Mouse (Mus musculus) testis, adult 2 months (tissue): ENCODE measurements at regions not wholly inside any gene's neighbourhood (a gene's known extent, or its start where the extent isn't known, plus 50 kb on each side); places are given as distances from the start of the nearest gene placed in this dataset.
A peak's percentile ranks its signal among the peaks of the same experiment; 100 is the strongest.

ENCODE experiments used
- H3K27ac ChIP-seq: fragments of 200-500 bp; 2 replicates; pipeline ENCODE4 v1.5.1; 2012; ENCODE audit warnings: low read depth, low read length; ENCODE audit not compliant: control insufficient read depth, insufficient read depth
- H3K27me3 ChIP-seq: fragments of 200-500 bp; 2 replicates; pipeline ENCODE4 v1.6.1; 2012; ENCODE audit warnings: mild to moderate bottlenecking, low read length, moderate library complexity; ENCODE audit not compliant: control insufficient read depth, insufficient read depth
- H3K36me3 ChIP-seq: fragments of 200-500 bp; 2 replicates; pipeline ENCODE4 v1.6.1; 2012; ENCODE audit warnings: mild to moderate bottlenecking, low read length; ENCODE audit not compliant: control insufficient read depth, insufficient read depth
- H3K4me1 ChIP-seq: fragments of 200-500 bp; 2 replicates; pipeline ENCODE4 v1.6.1; 2012; ENCODE audit warnings: low read length; ENCODE audit not compliant: control insufficient read depth, insufficient read depth
- H3K4me3 ChIP-seq: fragments of 200-500 bp; 2 replicates; pipeline ENCODE4 v1.5.1; 2012; ENCODE audit warnings: low read depth, mild to moderate bottlenecking, low read length, moderate library complexity, mixed read lengths; ENCODE audit not compliant: control insufficient read depth
- CTCF ChIP-seq: fragments of 200-500 bp; IDR thresholded peaks from 2 replicates; pipeline ENCODE4 v1.5.1; 2012; ENCODE audit warnings: low read depth, mild to moderate bottlenecking, inconsistent platforms, low read length, moderate library complexity; ENCODE audit not compliant: control insufficient read depth, insufficient read depth, insufficient replicate concordance
- POLR2A ChIP-seq: fragments of 200-500 bp; IDR thresholded peaks from 2 replicates; pipeline ENCODE4 v1.6.1; 2012; ENCODE audit warnings: low read depth, mild to moderate bottlenecking, inconsistent platforms, low read length, moderate library complexity; ENCODE audit not compliant: control insufficient read depth

DNA sequence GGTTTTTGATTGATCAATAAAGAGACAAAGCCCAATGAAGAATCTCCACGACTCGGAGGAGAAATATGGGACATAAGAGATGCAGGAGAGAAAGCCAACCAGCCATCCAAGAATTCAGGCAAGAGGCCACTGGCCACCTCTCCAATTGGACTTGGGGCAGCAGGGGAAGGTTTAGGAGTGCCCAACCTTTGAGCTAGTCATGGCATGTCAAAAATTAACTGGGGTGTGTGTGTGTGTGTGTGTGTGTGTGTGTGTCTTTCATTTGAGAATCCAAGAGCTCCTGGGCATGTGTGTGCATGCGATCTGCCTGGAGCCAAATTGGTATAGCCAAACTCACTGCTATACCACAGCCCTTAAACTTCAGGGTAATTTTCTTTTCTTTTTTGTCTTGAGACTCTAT, 51.6 kb upstream of the Cecr2 start:
- no peaks in the 10 kb centered on the region for H3K36me3 ChIP-seq
- H3K27me3 ChIP-seq = no peaks in the 10 kb centered on the region
- H3K4me3 ChIP-seq = no peak overlapping the region
- no peaks in the 10 kb centered on the region for H3K4me1 ChIP-seq
- no peak overlapping the region for H3K27ac ChIP-seq
- TF ChIP-seq CTCF (no peak), POLR2A (no peak)

DNA sequence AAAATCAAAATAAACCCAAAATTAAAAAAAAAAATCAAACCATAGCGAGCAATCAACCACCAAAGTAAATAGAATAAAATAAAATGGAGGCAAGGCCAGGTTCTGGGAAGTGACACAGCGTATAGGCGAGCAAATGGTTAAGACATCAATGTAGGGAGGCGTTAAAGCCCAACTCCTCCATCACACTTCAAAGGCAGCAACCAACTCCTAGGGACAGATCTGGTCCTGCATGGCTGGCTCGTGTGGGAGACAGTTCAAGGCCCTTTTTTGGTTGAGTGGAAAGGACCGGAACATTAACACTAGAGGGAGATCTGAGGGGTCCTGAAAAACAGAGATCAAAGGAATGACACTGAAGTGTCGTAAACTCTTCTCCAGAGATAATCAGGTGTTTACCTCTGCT, 53.8 kb upstream of the Cecr2 start:
- H3K36me3 ChIP-seq = no peaks in the 10 kb centered on the region
- TF ChIP-seq CTCF (no peak), POLR2A (no peak)
- H3K27ac ChIP-seq = no peak overlapping the region
- H3K4me3 ChIP-seq = no peak overlapping the region
- H3K27me3 ChIP-seq = no peaks in the 10 kb centered on the region
- no peaks in the 10 kb centered on the region for H3K4me1 ChIP-seq

DNA sequence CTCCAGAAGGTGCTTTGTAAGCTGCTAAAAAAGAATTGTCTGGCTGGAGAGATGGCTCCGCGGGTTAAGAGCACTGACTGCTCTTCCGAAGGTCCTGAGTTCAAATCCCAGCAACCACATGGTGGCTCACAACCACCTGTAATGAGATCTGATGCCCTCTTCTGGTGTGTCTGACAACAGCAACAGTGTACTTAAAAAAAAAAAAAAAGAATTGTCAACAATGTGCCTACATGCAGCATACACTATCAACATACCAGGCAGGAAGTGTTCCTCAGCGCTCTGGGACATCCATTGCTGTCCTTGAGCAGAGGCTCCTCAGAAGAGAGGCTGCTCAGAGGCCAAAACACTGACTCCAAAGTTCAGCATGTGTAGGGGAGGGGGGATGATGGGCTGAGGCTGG, 56.3 kb upstream of the Cecr2 start:
- Histone ChIP-seq H3K4me1 (no peaks in the 10 kb centered on the region), H3K27me3 (no peaks in the 10 kb centered on the region), H3K27ac (no peak overlapping the region), H3K36me3 (no peaks in the 10 kb centered on the region), H3K4me3 (no peak overlapping the region)
- TF ChIP-seq POLR2A = no peak
- no peak for TF ChIP-seq CTCF

DNA sequence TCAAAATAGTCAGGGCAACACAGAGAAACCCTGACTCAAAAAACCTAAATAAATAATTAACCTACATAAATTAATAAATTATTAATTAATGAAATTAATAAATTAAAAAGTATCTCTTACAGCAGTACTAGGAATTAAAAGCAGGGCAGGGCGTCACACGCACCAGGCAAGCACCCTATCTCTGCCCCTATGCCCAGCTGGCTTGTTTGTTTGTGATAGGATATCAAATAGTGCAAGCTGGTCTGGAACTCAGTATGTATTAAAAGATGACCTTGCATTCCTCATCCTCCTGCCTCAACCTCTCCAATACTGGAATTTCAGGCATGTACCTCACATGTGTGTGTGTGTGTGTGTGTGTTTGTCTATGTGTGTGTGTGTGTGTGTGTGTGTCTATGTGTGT, 60.7 kb upstream of the Cecr2 start:
- no peaks in the 10 kb centered on the region for H3K36me3 ChIP-seq
- TF ChIP-seq CTCF = no peak
- TF ChIP-seq POLR2A = no peak

DNA sequence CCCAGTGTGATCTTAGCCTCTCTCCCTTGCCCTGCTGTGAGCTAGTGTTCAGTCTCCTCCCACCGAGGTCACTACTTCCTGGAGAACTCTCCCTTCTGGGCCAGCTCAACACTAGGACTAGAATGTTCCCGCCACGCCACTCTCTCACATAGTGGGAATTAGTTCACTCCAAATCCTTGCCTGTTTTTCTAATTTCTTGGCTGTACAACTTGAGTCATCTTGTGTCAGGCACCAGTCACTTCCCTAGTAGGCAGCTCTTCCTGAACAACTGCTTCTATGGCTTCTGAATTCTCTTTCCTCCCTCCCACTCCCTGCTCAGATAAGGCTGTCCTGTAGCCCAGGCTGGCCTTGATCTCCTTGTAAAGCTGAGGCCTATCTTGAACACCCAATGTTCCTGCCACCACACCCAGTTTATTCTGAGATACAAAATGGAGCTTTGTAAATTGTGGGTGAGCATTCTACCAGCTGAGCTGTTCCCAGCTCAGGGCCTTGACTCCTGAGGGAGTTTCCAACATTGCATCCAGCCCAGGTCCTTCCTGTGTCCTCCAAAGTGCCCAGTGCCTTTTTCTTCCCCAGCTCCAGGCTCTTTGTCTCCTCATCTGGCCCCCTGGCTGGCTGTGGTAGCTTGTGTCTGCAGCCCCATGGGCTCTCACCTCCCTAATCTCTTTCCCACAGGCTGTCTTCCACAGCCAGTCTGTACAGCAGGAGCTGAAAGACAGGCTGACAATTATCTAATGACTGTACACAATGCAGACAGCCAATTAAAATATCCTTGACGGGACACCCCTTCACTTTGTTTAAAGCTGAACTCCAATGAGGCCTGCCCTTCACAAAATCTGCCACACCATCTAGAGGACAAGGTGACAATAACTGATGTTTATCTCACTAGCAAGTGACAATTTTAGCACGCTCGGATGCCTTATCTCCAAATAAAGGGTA, 61.9 kb upstream of the Cecr2 start:
- no peak overlapping the region for H3K27ac ChIP-seq
- H3K4me3 ChIP-seq = no peak overlapping the region
- no peak for TF ChIP-seq CTCF
- no peak for TF ChIP-seq POLR2A
- no peaks in the 10 kb centered on the region for H3K27me3 ChIP-seq
- no peaks in the 10 kb centered on the region for H3K4me1 ChIP-seq
- H3K36me3 ChIP-seq = no peaks in the 10 kb centered on the region

More for the DNA sequence above, 60.7 kb upstream of the Cecr2 start:
- Histone ChIP-seq H3K4me1 (no peaks in the 10 kb centered on the region), H3K27ac (no peak overlapping the region), H3K4me3 (no peak overlapping the region), H3K27me3 (no peaks in the 10 kb centered on the region)

DNA sequence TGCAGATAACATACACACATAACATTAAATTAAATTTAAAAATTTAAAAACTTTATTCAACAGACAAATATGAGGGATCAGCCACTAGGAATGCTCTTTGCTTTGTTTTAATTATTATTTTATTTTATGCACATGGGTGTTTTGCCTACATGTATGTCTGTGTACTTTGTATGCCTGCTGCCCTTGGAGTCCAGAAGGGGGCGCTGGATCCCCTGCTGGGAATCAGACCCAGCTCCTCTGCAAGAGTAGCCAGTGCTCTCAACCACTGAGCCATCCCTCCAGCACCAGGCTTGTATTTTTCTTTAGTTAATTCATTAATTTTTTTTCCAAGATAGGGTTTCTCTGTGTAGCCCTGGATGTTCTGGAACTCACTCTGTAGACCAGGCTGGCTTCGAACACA, 62.7 kb upstream of the Cecr2 start:
- H3K27ac ChIP-seq = no peak overlapping the region
- H3K27me3 ChIP-seq = no peaks in the 10 kb centered on the region
- H3K4me3 ChIP-seq = no peak overlapping the region
- TF ChIP-seq POLR2A (no peak), CTCF (peak; percentile 33; the same call in 1 of the 2 replicates)
- H3K36me3 ChIP-seq = no peaks in the 10 kb centered on the region
- no peaks in the 10 kb centered on the region for H3K4me1 ChIP-seq

DNA sequence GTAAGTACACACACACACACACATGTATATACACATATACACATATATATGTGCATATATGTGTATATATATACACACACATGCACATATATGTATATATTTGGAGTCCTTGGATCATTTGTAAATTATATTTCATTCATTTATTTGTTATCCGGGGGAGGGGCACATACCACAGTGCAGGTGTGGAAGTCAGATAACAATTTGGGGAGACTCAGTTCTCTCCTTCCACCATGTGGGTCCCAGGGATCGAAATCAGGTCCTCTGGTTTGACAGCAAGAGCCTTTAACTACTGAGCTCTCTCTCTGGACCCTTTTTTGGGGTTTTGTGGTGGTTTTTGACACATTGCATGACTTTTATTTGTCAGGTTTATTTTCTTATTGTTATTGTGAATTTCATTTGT, 65.8 kb upstream of the Cecr2 start:
- no peaks in the 10 kb centered on the region for H3K36me3 ChIP-seq
- H3K4me3 ChIP-seq = no peak overlapping the region
- H3K27ac ChIP-seq = no peak overlapping the region
- no peaks in the 10 kb centered on the region for H3K27me3 ChIP-seq
- TF ChIP-seq POLR2A = no peak
- TF ChIP-seq CTCF = no peak
- H3K4me1 ChIP-seq = no peaks in the 10 kb centered on the region

DNA sequence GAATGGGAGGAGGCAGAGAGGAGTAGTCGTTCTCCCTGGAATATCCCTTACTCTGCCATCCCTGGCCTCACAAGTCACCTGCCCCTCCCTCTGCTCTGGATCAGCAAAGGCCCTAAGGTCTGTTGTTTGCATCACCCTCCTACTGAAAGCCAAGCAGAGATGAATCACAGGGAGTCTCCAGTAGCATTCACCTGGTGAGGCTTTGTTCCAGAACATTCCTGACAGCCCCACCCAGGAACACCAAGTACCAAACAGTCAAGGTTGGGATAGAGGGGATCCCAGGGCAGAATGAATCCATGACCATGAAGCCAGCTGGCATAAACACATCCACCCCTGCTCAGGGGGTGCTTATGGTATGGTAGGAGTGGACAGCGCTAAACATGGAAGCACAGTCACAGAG, 67.4 kb upstream of the Hdhd5 start:
- TF ChIP-seq POLR2A = no peak
- no peak for TF ChIP-seq CTCF
- Histone ChIP-seq H3K27me3 (no peaks in the 10 kb centered on the region), H3K36me3 (no peaks in the 10 kb centered on the region), H3K4me1 (no peaks in the 10 kb centered on the region), H3K27ac (no peak overlapping the region), H3K4me3 (no peak overlapping the region)
